Comparison of ENCODE assay signal across 10 mouse cellular contexts in the genomic region with DNA sequence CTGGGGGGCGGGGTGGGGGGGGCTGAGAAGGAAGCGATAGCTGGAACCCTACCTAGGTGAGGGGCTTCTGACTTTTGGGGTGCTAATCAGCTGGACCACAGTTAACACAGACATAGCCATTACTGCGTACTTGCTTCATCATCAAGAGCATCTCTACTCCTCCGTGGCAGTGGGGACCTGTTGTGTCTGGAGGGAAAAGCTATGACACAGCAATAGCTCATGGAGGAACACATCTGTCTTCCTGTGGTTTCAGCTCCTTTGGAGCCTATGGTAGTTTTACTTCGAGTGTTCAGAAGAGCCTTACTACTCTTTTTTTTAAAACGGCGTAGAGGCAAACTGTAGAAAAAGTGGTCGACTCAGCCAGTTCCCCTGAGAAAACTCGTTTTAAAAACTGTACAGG. TPM values are rescaled to one million over a fixed set of nuclear protein-coding genes. Genes with fewer than 3 reads are reported as not detected.
DNase-seq lines count a peak whose midpoint lies in the region; ATAC-seq and TF ChIP-seq lines count a peak whose summit lies in the region.
"Had no signal": no experiment of that assay in that cellular context is flagged by ENCODE, and none has a peak within 500 bp of the region (broad histone marks: within the 10 kb centered on the region; RNA-seq: fewer than 3 reads in every experiment).

No protein-coding gene starts in this region.

- no peak for DNase-seq in heart, postnatal 0 days (ENCODE audit: low spot score)
- DNase-seq in heart, postnatal 36 days, result no peak
- DNase-seq in midbrain, embryonic 14.5 days, result no peak
- no peak for DNase-seq in adrenal gland, postnatal 4 days (ENCODE audit: low spot score in 2 of 2)
- no peak for DNase-seq in layer of hippocampus, postnatal 10 days (ENCODE audit: low spot score in 2 of 2)

- peaks cover 9% of the 10 kb centered on the region for H3K4me1 ChIP-seq in heart, postnatal 0 days (ENCODE audit: control insufficient read depth, insufficient read depth)
- no peaks in the 10 kb centered on the region; the same call in 1 of the 2 replicates for H3K4me1 ChIP-seq in bone marrow macrophage, adult 2 months (ENCODE audit: control insufficient read depth, insufficient read depth, low read length)
- peaks cover 7% of the 10 kb centered on the region for H3K4me1 ChIP-seq in hindbrain, embryonic 12.5 days
- H3K4me1 ChIP-seq in midbrain, embryonic 14.5 days (ENCODE audit: control insufficient read depth, insufficient read depth, low read length), result peaks cover 6% of the 10 kb centered on the region; the same call in 1 of the 2 replicates

- ATAC-seq in heart, postnatal 0 days (ENCODE audit: insufficient read depth, low read depth), result no peak
- no peak for ATAC-seq in hindbrain, embryonic 12.5 days (ENCODE audit: low FRiP score)
- 0 out of 2 replicates have a peak, but pooled peaks have one; percentile 24 for ATAC-seq in midbrain, embryonic 14.5 days (ENCODE audit: low FRiP score, low TSS enrichment)
- no peak for ATAC-seq in CD4-positive, CD25-positive, alpha-beta regulatory T cell, adult 4 months

- TF ChIP-seq POLR2A in bone marrow macrophage, adult 2 months (IDR thresholded peaks at IDR 0.05; ENCODE audit: borderline replicate concordance, low read depth, low read length), result no peak

- no peak for TF ChIP-seq EP300 in heart, postnatal 0 days (IDR thresholded peaks at IDR 0.05; ENCODE audit: low read depth)

- H3K4me2 ChIP-seq in heart, postnatal 0 days (ENCODE audit: low read depth, low read length), result peak overlapping the region; percentile 83
- H3K4me2 ChIP-seq in hindbrain, embryonic 12.5 days (replicated peaks), result peak overlapping the region; percentile 96
- H3K4me2 ChIP-seq in midbrain, embryonic 14.5 days (ENCODE audit: low read length), result peak overlapping the region; percentile 74

- H3K27ac ChIP-seq in heart, postnatal 0 days (ENCODE audit: low read depth), result no peak overlapping the region
- no peak overlapping the region for H3K27ac ChIP-seq in bone marrow macrophage, adult 2 months (ENCODE audit: insufficient read depth, low read depth, low read length)
- H3K27ac ChIP-seq in hindbrain, embryonic 12.5 days, result 0 out of 2 replicates have a peak overlapping the region, but pooled peaks have one; percentile 88
- H3K27ac ChIP-seq in midbrain, embryonic 14.5 days (replicated peaks; ENCODE audit: low read depth, low read length), result no peak overlapping the region; the same call in 1 of the 2 replicates

- peak overlapping the region; percentile 62 for H3K9ac ChIP-seq in heart, postnatal 0 days (replicated peaks; ENCODE audit: low read depth, low read length)
- peak overlapping the region; percentile 90 for H3K9ac ChIP-seq in hindbrain, embryonic 12.5 days
- H3K9ac ChIP-seq in midbrain, embryonic 14.5 days (replicated peaks; ENCODE audit: low read length), result peak overlapping the region; percentile 72

- no peaks in the 10 kb centered on the region for H3K27me3 ChIP-seq in heart, postnatal 0 days (ENCODE audit: control insufficient read depth, insufficient read depth, low read length)
- H3K27me3 ChIP-seq in hindbrain, embryonic 12.5 days, result no peaks in the 10 kb centered on the region
- no peaks in the 10 kb centered on the region for H3K27me3 ChIP-seq in midbrain, embryonic 14.5 days (ENCODE audit: control insufficient read depth, insufficient read depth, low read length)

- H3K9me3 ChIP-seq in heart, postnatal 0 days (replicated peaks; ENCODE audit: control insufficient read depth, low read length), result no peaks in the 10 kb centered on the region
- no peaks in the 10 kb centered on the region for H3K9me3 ChIP-seq in hindbrain, embryonic 12.5 days (replicated peaks)
- no peaks in the 10 kb centered on the region for H3K9me3 ChIP-seq in midbrain, embryonic 14.5 days (ENCODE audit: control insufficient read depth, low read length)

- intact Hi-C loops in heart, postnatal 36 days (cut with DNase I), result loop anchor here (5.0 kb wide), 1 partner anchor 130 kb away; the partner anchor contains the start of gene Trim11

- peaks cover 14% of the 10 kb centered on the region for H3K36me3 ChIP-seq in heart, postnatal 0 days (replicated peaks; ENCODE audit: control insufficient read depth, insufficient read depth, low read length)
- peaks cover 31% of the 10 kb centered on the region for H3K36me3 ChIP-seq in hindbrain, embryonic 12.5 days
- peaks cover 28% of the 10 kb centered on the region for H3K36me3 ChIP-seq in midbrain, embryonic 14.5 days (ENCODE audit: control insufficient read depth, insufficient read depth, low read length)

- 40% methylated on average over 9 of the region's 9 CpGs for WGBS in heart, postnatal 0 days
- WGBS in hindbrain, embryonic 12.5 days, result 51% methylated on average over 9 of the region's 9 CpGs
- 49% methylated on average over 9 of the region's 9 CpGs for WGBS in midbrain, embryonic 14.5 days

- no peak for TF ChIP-seq CTCF in heart, postnatal 0 days (IDR thresholded peaks at IDR 0.05; ENCODE audit: low read depth)
- TF ChIP-seq CTCF in bone marrow macrophage, adult 2 months (IDR thresholded peaks at IDR 0.05; ENCODE audit: low read depth, low read length), result no peak

- H3K4me3 ChIP-seq in heart, postnatal 0 days (ENCODE audit: low read depth, low read length), result peak overlapping the region; percentile 63
- peak overlapping the region; percentile 96 for H3K4me3 ChIP-seq in bone marrow macrophage, adult 2 months (ENCODE audit: insufficient read depth, low read length)
- H3K4me3 ChIP-seq in hindbrain, embryonic 12.5 days, result peak overlapping the region; percentile 86
- peak overlapping the region; percentile 66 for H3K4me3 ChIP-seq in midbrain, embryonic 14.5 days (replicated peaks; ENCODE audit: low read depth, low read length)

RNA-seq across cellular contexts. Expression of gene Gm12258, which starts 0.7 kb away (rescaled TPM):
- 2.5 and 2.7 TPM in 2 replicates for total RNA-seq in heart, postnatal 0 days (2014; rRNA removed; ENCODE audit: low replicate concordance)
- 2.1 and 2.7 TPM in 2 replicates for polyA plus RNA-seq in heart, postnatal 0 days (2015; fragmentation: Nextera tagmentation; extraction: Ambion mirVana)
- 1 to 10 TPM; 1.5 to 2.5 TPM for total RNA-seq in heart, postnatal 36 days (2021)
- 3.8 and 5.3 TPM in 2 replicates for polyA plus RNA-seq in bone marrow macrophage, adult 2 months (2012; ENCODE audit: insufficient read depth, insufficient read length, missing spikeins)
- polyA plus RNA-seq in hindbrain, embryonic 12.5 days (2016; fragmentation: Nextera tagmentation; extraction: Ambion mirVana), result 18.3 and 19.1 TPM in 2 replicates
- 23.7 and 26.8 TPM in 2 replicates for polyA plus RNA-seq in midbrain, embryonic 14.5 days (2014; fragmentation: Nextera tagmentation; extraction: Ambion mirVana)
- 10 to 100 TPM; 12.7 to 13.3 TPM for total RNA-seq in adrenal gland, postnatal 4 days (2021)
- polyA plus RNA-seq in CD4-positive, CD25-positive, alpha-beta regulatory T cell, adult 4 months (2017; shearing (Covaris generic)), result 1 to 10 TPM; 7.1 to 7.9 TPM
- 10 to 100 TPM; 16.2 to 17.7 TPM for total RNA-seq in layer of hippocampus, postnatal 10 days (2021)

RNA-seq across cellular contexts. Expression of gene Olfr311, which starts 8.6 kb away (rescaled TPM):
- total RNA-seq in heart, postnatal 0 days (2014; rRNA removed; ENCODE audit: low replicate concordance), result not detected in 2 replicates
- polyA plus RNA-seq in heart, postnatal 0 days (2015; fragmentation: Nextera tagmentation; extraction: Ambion mirVana), result 0.07 TPM in 1 of 2 replicates, not detected in the other
- not detected for total RNA-seq in heart, postnatal 36 days (2021)
- polyA plus RNA-seq in bone marrow macrophage, adult 2 months (2012; ENCODE audit: insufficient read depth, insufficient read length, missing spikeins), result not detected in 2 replicates
- polyA plus RNA-seq in hindbrain, embryonic 12.5 days (2016; fragmentation: Nextera tagmentation; extraction: Ambion mirVana), result not detected in 2 replicates
- polyA plus RNA-seq in midbrain, embryonic 14.5 days (2014; fragmentation: Nextera tagmentation; extraction: Ambion mirVana), result not detected in 2 replicates
- total RNA-seq in adrenal gland, postnatal 4 days (2021), result not detected
- polyA plus RNA-seq in CD4-positive, CD25-positive, alpha-beta regulatory T cell, adult 4 months (2017; shearing (Covaris generic)), result not detected
- total RNA-seq in layer of hippocampus, postnatal 10 days (2021), result not detected
- total RNA-seq: layer of hippocampus, postnatal 14 days had no signal
- polyA plus RNA-seq: Patski had no signal

RNA-seq across cellular contexts. Expression of gene Olfr312, which starts 18.6 kb away (rescaled TPM):
- 0.35 TPM in 1 of 2 replicates, not detected in the other for total RNA-seq in heart, postnatal 0 days (2014; rRNA removed; ENCODE audit: low replicate concordance)
- 0.05 TPM in 1 of 2 replicates, not detected in the other for polyA plus RNA-seq in heart, postnatal 0 days (2015; fragmentation: Nextera tagmentation; extraction: Ambion mirVana)
- not detected for total RNA-seq in heart, postnatal 36 days (2021)
- polyA plus RNA-seq in bone marrow macrophage, adult 2 months (2012; ENCODE audit: insufficient read depth, insufficient read length, missing spikeins), result not detected in 2 replicates
- polyA plus RNA-seq in hindbrain, embryonic 12.5 days (2016; fragmentation: Nextera tagmentation; extraction: Ambion mirVana), result not detected in 2 replicates
- polyA plus RNA-seq in midbrain, embryonic 14.5 days (2014; fragmentation: Nextera tagmentation; extraction: Ambion mirVana), result not detected in 2 replicates
- total RNA-seq in adrenal gland, postnatal 4 days (2021), result not detected
- polyA plus RNA-seq in CD4-positive, CD25-positive, alpha-beta regulatory T cell, adult 4 months (2017; shearing (Covaris generic)), result under 1 TPM in 1 of 2 experiments, not detected in 1; 0.13 TPM
- not detected for total RNA-seq in layer of hippocampus, postnatal 10 days (2021)
- total RNA-seq: layer of hippocampus, postnatal 14 days had no signal
- polyA plus RNA-seq: Patski had no signal

RNA-seq across cellular contexts. Expression of gene 2810021J22Rik, which starts 19.4 kb away (rescaled TPM):
- total RNA-seq in heart, postnatal 0 days (2014; rRNA removed; ENCODE audit: low replicate concordance), result 1.4 and 1.5 TPM in 2 replicates
- polyA plus RNA-seq in heart, postnatal 0 days (2015; fragmentation: Nextera tagmentation; extraction: Ambion mirVana), result 2.2 and 3.4 TPM in 2 replicates
- 1 to 10 TPM; 1.6 to 2.0 TPM for total RNA-seq in heart, postnatal 36 days (2021)
- polyA plus RNA-seq in bone marrow macrophage, adult 2 months (2012; ENCODE audit: insufficient read depth, insufficient read length, missing spikeins), result 3.6 and 4.5 TPM in 2 replicates
- 10.2 and 12.0 TPM in 2 replicates for polyA plus RNA-seq in hindbrain, embryonic 12.5 days (2016; fragmentation: Nextera tagmentation; extraction: Ambion mirVana)
- polyA plus RNA-seq in midbrain, embryonic 14.5 days (2014; fragmentation: Nextera tagmentation; extraction: Ambion mirVana), result 9.1 and 14.4 TPM in 2 replicates
- 10 to 100 TPM; 10.8 to 12.0 TPM for total RNA-seq in adrenal gland, postnatal 4 days (2021)
- polyA plus RNA-seq in CD4-positive, CD25-positive, alpha-beta regulatory T cell, adult 4 months (2017; shearing (Covaris generic)), result 10 to 100 TPM; 11.0 to 14.5 TPM
- 10 to 100 TPM in 1 of 2 experiments, 1 to 10 TPM in 1; 6.6 to 11.7 TPM for total RNA-seq in layer of hippocampus, postnatal 10 days (2021)

RNA-seq across cellular contexts. Expression of gene Olfr313, which starts 32.8 kb away (rescaled TPM):
- 0.12 TPM in 1 of 2 replicates, not detected in the other for total RNA-seq in heart, postnatal 0 days (2014; rRNA removed; ENCODE audit: low replicate concordance)
- 0.04 TPM in 1 of 2 replicates, not detected in the other for polyA plus RNA-seq in heart, postnatal 0 days (2015; fragmentation: Nextera tagmentation; extraction: Ambion mirVana)
- not detected for total RNA-seq in heart, postnatal 36 days (2021)
- not detected in 2 replicates for polyA plus RNA-seq in bone marrow macrophage, adult 2 months (2012; ENCODE audit: insufficient read depth, insufficient read length, missing spikeins)
- not detected in 2 replicates for polyA plus RNA-seq in hindbrain, embryonic 12.5 days (2016; fragmentation: Nextera tagmentation; extraction: Ambion mirVana)
- polyA plus RNA-seq in midbrain, embryonic 14.5 days (2014; fragmentation: Nextera tagmentation; extraction: Ambion mirVana), result not detected in 2 replicates
- total RNA-seq in adrenal gland, postnatal 4 days (2021), result not detected
- not detected for polyA plus RNA-seq in CD4-positive, CD25-positive, alpha-beta regulatory T cell, adult 4 months (2017; shearing (Covaris generic))
- not detected for total RNA-seq in layer of hippocampus, postnatal 10 days (2021)
- total RNA-seq: layer of hippocampus, postnatal 14 days had no signal
- polyA plus RNA-seq: Patski had no signal
